Mouse (Mus musculus): ENCODE measurements around the gene Pilrb1.
"Not testable (repeated sequence)": the region's sequence is repeated elsewhere in the genome, so short reads cannot be mapped to it uniquely, and the experiment has no call there.

- TF ChIP-seq POLR2A (IDR thresholded peaks at IDR 0.05; ENCODE audit: extremely low read depth, insufficient read depth, low read length); CTCF (IDR thresholded peaks at IDR 0.05; ENCODE audit: low read depth, low read length): not testable (repeated sequence)
These were observed 1.0 kb downstream of the Pilrb1 start for GRCm38 (mm10) chr5:137856870-137857269.

Measured in liver, adult 2 months (tissue).